Mouse (Mus musculus) lung, postnatal 0 days (tissue): ENCODE data around the gene Dnmt1.

Source experiments
- CTCF ChIP-seq: IDR thresholded peaks from 2 replicates; pipeline ENCODE4 v1.5.1; 2016; ENCODE audit warnings: antibody characterized with exemption, mild to moderate bottlenecking
- EP300 ChIP-seq: IDR thresholded peaks from 2 replicates; pipeline ENCODE4 v1.6.1; 2016; ENCODE audit warnings: antibody characterized with exemption, mild to moderate bottlenecking, control low read depth

DNA sequence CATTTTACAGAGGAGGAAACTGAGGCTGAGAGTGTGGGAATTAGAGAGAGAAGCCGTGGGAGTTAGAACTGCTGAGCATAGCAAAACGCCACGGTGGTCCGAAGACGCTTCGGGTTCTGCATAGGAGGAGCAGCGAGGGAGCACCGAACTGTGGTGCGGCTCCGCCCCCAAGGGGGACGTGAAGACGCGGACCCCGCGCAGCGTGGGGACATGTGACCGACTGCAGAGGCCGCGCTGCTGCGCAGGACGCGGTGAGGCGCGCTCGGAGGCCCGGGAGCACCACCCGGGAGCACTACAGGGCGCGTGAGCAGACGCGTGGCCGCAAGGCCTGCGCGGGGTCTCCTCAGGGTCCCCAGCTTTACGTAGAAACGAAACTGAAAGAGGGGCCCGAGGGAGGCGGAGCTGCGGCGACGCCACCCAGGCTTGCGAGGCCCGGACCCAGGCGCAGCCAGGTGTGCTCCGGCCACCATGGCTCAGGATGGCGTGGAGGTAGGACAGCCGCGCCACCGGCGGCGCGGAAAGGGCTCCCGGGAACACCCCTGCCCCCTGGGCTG is 91.2 kb downstream of the Dnmt1 start, which contains the start of gene A230050P20Rik:
- no peak for TF ChIP-seq CTCF
- TF ChIP-seq EP300, result no peak
